13 mouse cellular contexts compared by ENCODE assay signal in genomic region chr8:97414742-97415141, GRCm38 (mm10).
"Had no signal": no experiment of that assay in that cellular context is flagged by ENCODE, and none has a peak within 500 bp of the region (broad histone marks: within the 10 kb centered on the region; RNA-seq: fewer than 3 reads in every experiment).

No protein-coding gene starts in this region.

- DNase-seq: gastrocnemius, adult 2 months; gastrocnemius, postnatal 10 days; gastrocnemius, postnatal 25 days; heart, adult 18-20 months; heart, postnatal 10 days; heart, postnatal 4 days; kidney, adult 18-20 months; kidney, adult 8-10 months; kidney, postnatal 10 days; kidney, postnatal 25 days; kidney, postnatal 4 days; liver; liver, embryonic 13.5 days had no signal
